Mouse (Mus musculus) thymus, postnatal 10 days (tissue): ENCODE data around the gene Gm37240.

ENCODE experiments used
- DNase-seq, 2 experiments: peaks; one replicate each; pipeline ENCODE4 v3.0.0; 2021; ENCODE audit warnings: low spot score in 2 of 2

Gene Gm37240

GRCm38 (mm10) chr3:85635126-85635419 lies 252.2 kb downstream of the Gm37240 start:
- DNase-seq, result no peak

- no peak for DNase-seq
Measured at GRCm38 (mm10) chr3:85634389-85635125, 252.8 kb downstream of the Gm37240 start.

GRCm38 (mm10) chr3:85633733-85634132 lies 253.6 kb downstream of the Gm37240 start:
- DNase-seq, result no peak

- no peak for DNase-seq
Measured at GRCm38 (mm10) chr3:85629895-85630510, 257.3 kb downstream of the Gm37240 start.

- no peak for DNase-seq
Measured at GRCm38 (mm10) chr3:85619751-85620150, 267.6 kb downstream of the Gm37240 start.

- no peak for DNase-seq
Measured at GRCm38 (mm10) chr3:85619345-85619744, 268.0 kb downstream of the Gm37240 start.

- no peak for DNase-seq
Measured at GRCm38 (mm10) chr3:85618885-85619284, 268.4 kb downstream of the Gm37240 start.

GRCm38 (mm10) chr3:85616389-85616788 lies 270.9 kb downstream of the Gm37240 start:
- DNase-seq, result no peak

GRCm38 (mm10) chr3:85607753-85608152 lies 279.6 kb downstream of the Gm37240 start:
- DNase-seq, result no peak

- DNase-seq, result no peak
Measured at GRCm38 (mm10) chr3:85606912-85607311, 280.4 kb downstream of the Gm37240 start.

GRCm38 (mm10) chr3:85603811-85604210 lies 283.5 kb downstream of the Gm37240 start:
- DNase-seq, result no peak

- no peak for DNase-seq
Measured at GRCm38 (mm10) chr3:85601841-85602305, 285.4 kb downstream of the Gm37240 start.

- DNase-seq, result no peak
Measured at GRCm38 (mm10) chr3:85599526-85599925, 287.8 kb downstream of the Gm37240 start.

GRCm38 (mm10) chr3:85594452-85594851 lies 292.9 kb downstream of the Gm37240 start:
- no peak for DNase-seq

GRCm38 (mm10) chr3:85592640-85593252 lies 294.6 kb downstream of the Gm37240 start:
- DNase-seq, result no peak

- DNase-seq, result no peak
Measured at GRCm38 (mm10) chr3:85592067-85592466, 295.3 kb downstream of the Gm37240 start.

GRCm38 (mm10) chr3:85590090-85590754 lies 297.1 kb downstream of the Gm37240 start:
- no peak for DNase-seq

GRCm38 (mm10) chr3:85588701-85589100 lies 298.6 kb downstream of the Gm37240 start:
- DNase-seq, result no peak

- DNase-seq, result no peak
Measured at GRCm38 (mm10) chr3:85584966-85585365, 302.4 kb downstream of the Gm37240 start.

GRCm38 (mm10) chr3:85583194-85583593 lies 304.1 kb downstream of the Gm37240 start:
- no peak for DNase-seq

GRCm38 (mm10) chr3:85582726-85583125 lies 304.6 kb downstream of the Gm37240 start:
- DNase-seq, result no peak
